Mouse (Mus musculus) stomach, postnatal 0 days (tissue): ENCODE data around the gene Gm11733. TPM values are rescaled to one million over a fixed set of nuclear protein-coding genes. Genes with fewer than 3 reads are reported as not detected.
A peak's percentile ranks its signal among the peaks of the same experiment; 100 is the strongest.
"Not testable (repeated sequence)": the region's sequence is repeated elsewhere in the genome, so short reads cannot be mapped to it uniquely, and the experiment has no call there.

ENCODE experiments used
- ATAC-seq: fragments of 200-750 bp; cut with Nextera tagmentation; 2 replicates; pipeline ENCODE4 v1.8.0; 2017; ENCODE audit not compliant: low FRiP score, low TSS enrichment
- DNase-seq: peaks from one replicate; pipeline ENCODE4 v3.0.0-alpha.2; 2016; ENCODE audit warnings: low spot score
- H3K27ac ChIP-seq: fragments of 300-500 bp; sonication (generic); replicated peaks from 2 replicates; pipeline ENCODE4 v1.5.1; 2014; ENCODE audit warnings: mild to moderate bottlenecking, control low read depth
- H3K27me3 ChIP-seq: fragments of 300-500 bp; sonication (generic); 2 replicates; pipeline ENCODE4 v1.6.1; 2014; ENCODE audit warnings: low read length; ENCODE audit not compliant: control insufficient read depth, insufficient read depth
- H3K36me3 ChIP-seq: fragments of 300-500 bp; sonication (generic); 2 replicates; pipeline ENCODE4 v1.6.1; 2014; ENCODE audit warnings: low read length, mixed read lengths; ENCODE audit not compliant: control insufficient read depth, insufficient read depth
- H3K4me1 ChIP-seq: fragments of 300-500 bp; sonication (generic); replicated peaks from 2 replicates; pipeline ENCODE4 v1.6.1; 2014; ENCODE audit warnings: antibody characterized with exemption; ENCODE audit not compliant: control insufficient read depth, insufficient read depth
- H3K4me2 ChIP-seq: fragments of 300-500 bp; sonication (generic); replicated peaks from 2 replicates; pipeline ENCODE4 v1.6.1; 2014; ENCODE audit warnings: low read depth, mild to moderate bottlenecking, control low read depth, moderate library complexity
- H3K4me3 ChIP-seq: fragments of 300-500 bp; sonication (generic); 2 replicates; pipeline ENCODE4 v1.5.1; 2014; ENCODE audit warnings: low read depth, low read length, control low read depth
- H3K9ac ChIP-seq: fragments of 300-500 bp; sonication (generic); 2 replicates; pipeline ENCODE4 v1.6.1; 2014; ENCODE audit warnings: mild to moderate bottlenecking, low read length, control low read depth, mixed read lengths
- H3K9me3 ChIP-seq: fragments of 300-500 bp; sonication (generic); 2 replicates; pipeline ENCODE4 v1.6.1; 2016; ENCODE audit warnings: low read length; ENCODE audit not compliant: control insufficient read depth
- CTCF ChIP-seq: IDR thresholded peaks from 2 replicates; pipeline ENCODE4 v1.5.1; 2016; ENCODE audit warnings: antibody characterized with exemption, low read depth, mild to moderate bottlenecking, moderate library complexity
- EP300 ChIP-seq: optimal IDR thresholded peaks from 2 replicates; pipeline ENCODE3; 2016; ENCODE audit warnings: antibody characterized with exemption
- WGBS: fragments of 180-500 bp; shearing (Covaris S2); extraction: QIAGEN DNeasy Blood & Tissue Kit; methylation state at CpG from one replicate; pipeline ENCODE4 v1.1.7; 2014; 5-methylcytosine and 5-hydroxymethylcytosine counted together
- polyA plus RNA-seq: library from polyadenylated mRNA; unstranded; fragments of >200 nt; fragmentation: Nextera tagmentation; extraction: Ambion mirVana; gene quantifications from 2 replicates; pipeline ENCODE4 v1.2.1, GENCODE M21; 2015

Gm11733 gene
- polyA plus RNA-seq, 1 experiment from 2014 or later = not detected

DNA sequence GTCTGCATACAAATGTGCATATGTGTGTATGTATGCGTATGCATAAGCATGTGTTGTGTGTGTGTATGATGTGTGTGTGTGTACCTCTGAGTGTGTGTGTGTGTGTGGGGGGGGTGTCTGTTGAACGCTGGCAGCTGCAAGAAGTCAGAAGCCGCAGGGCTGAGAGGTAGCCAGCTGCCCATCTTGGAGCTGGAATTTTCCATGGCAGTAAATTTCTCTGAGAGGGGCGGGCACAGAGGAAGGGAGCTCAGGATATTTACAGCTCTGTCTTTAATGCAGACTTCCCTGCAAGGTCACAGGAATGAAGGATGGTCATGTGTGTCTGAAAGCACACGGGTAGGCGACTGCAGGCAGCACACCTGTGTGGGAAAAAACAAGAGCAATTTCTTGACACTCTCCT, 38.5 kb upstream of the Gm11733 start:
- Histone ChIP-seq H3K9ac (no peak overlapping the region), H3K27ac (no peak overlapping the region), H3K4me3 (no peak overlapping the region), H3K4me1 (no peaks in the 10 kb centered on the region), H3K9me3 (no peaks in the 10 kb centered on the region), H3K27me3 (no peaks in the 10 kb centered on the region), H3K4me2 (no peak overlapping the region), H3K36me3 (no peaks in the 10 kb centered on the region)
- 0 out of 2 replicates have a peak, but pooled peaks have one; percentile 12 for ATAC-seq
- no peak for TF ChIP-seq EP300
- no peak for TF ChIP-seq CTCF
- no peak for DNase-seq
- WGBS = 46% methylated on average over 6 of the region's 6 CpGs

DNA sequence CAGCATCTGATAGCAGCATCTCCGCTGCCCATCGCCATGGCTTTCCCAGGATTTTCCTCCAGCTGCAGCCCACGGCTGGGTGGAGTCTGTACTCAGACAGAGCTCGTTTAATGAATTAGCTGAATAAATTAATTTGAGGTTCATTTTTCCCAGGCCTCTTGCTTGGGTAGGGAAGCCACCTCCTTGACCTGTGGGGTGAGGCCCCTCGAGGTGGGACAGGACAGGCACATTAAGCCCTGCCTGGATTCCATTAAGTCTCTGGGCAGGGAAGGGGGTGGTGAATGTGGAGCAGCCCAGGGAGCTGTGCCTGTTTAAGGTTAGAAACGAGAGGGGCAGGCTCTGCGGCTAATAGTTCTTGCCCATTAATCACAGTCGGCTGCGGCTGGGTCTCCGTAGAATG, 30.1 kb upstream of the Gm11733 start:
- ATAC-seq (no peak), DNase-seq (no peak)
- 27% methylated on average over 10 of the region's 10 CpGs for WGBS
- TF ChIP-seq EP300 (no peak), CTCF (no peak)
- no peak overlapping the region for H3K4me2 ChIP-seq
- no peaks in the 10 kb centered on the region for H3K9me3 ChIP-seq
- no peaks in the 10 kb centered on the region for H3K27me3 ChIP-seq
- H3K4me3 ChIP-seq = no peak overlapping the region
- H3K36me3 ChIP-seq = no peaks in the 10 kb centered on the region
- no peak overlapping the region for H3K27ac ChIP-seq
- no peaks in the 10 kb centered on the region for H3K4me1 ChIP-seq
- H3K9ac ChIP-seq = no peak overlapping the region

DNA sequence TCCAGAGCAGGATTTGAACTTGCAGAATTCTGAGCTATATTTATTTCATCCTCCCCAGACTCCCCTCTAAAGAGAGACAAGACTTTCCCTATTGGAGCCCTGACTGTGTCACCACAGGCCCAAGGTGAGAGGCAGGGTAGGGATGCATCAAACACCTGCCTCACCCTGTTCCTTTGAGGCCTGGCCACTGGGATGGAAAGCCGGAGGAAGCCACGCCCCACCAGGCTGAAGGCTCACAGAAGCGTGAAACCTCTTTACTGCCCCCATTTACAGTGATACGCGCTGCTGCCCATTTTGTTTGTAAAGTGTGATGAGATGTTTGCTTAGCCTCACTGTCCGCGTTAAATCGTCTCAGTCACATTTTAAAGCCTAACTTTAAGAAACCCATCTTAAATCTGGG, 25.0 kb upstream of the Gm11733 start:
- Histone ChIP-seq H3K4me1 (no peaks in the 10 kb centered on the region), H3K27me3 (no peaks in the 10 kb centered on the region; the same call in 1 of the 2 replicates), H3K4me3 (no peak overlapping the region), H3K9me3 (no peaks in the 10 kb centered on the region), H3K27ac (no peak overlapping the region), H3K9ac (no peak overlapping the region), H3K4me2 (no peak overlapping the region), H3K36me3 (no peaks in the 10 kb centered on the region)
- TF ChIP-seq CTCF (no peak), EP300 (no peak)
- ATAC-seq = no peak
- 12% methylated on average over 8 of the region's 8 CpGs for WGBS
- DNase-seq = no peak

DNA sequence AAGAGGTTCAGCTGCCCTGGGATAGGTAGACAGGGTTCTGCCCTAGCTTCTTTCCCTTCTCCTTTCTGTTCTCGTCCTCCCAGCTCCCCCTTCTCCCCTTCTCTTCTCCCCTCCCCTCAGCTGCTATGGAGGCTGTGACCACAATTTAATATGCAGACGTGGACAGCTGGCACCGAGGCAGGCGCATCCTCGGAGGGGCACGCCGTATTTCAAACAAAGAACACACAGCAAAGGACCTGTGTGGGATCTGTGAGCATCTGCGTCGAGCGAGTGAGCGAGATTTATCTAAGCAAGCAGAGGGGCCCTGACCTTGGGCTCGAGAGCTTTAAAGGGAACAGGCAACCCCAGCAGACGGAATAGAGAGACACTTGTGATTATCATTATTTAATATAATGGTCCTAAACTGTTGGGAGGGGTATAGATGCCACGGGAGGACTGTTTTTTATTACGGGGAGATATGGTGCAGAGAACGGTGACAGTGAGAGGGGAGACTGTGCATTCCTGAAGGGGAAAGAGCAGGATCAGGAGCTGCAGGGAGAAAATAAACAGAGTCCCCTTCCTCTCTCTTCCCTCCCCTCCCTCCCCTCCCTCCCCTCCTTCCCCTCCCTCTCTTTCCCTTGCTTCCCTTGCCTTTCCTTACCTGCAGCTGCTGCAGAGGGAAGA, 21.8 kb upstream of the Gm11733 start:
- H3K9me3 ChIP-seq = no peaks in the 10 kb centered on the region
- H3K4me1 ChIP-seq = no peaks in the 10 kb centered on the region
- TF ChIP-seq CTCF (no peak), EP300 (no peak)
- no peak overlapping the region for H3K4me3 ChIP-seq
- H3K4me2 ChIP-seq = no peak overlapping the region
- DNase-seq (no peak), ATAC-seq (no peak)
- H3K9ac ChIP-seq = no peak overlapping the region
- no peak overlapping the region for H3K27ac ChIP-seq
- no peaks in the 10 kb centered on the region for H3K36me3 ChIP-seq
- no peaks in the 10 kb centered on the region; the same call in 1 of the 2 replicates for H3K27me3 ChIP-seq
- 17% methylated on average over 16 of the region's 16 CpGs for WGBS

DNA sequence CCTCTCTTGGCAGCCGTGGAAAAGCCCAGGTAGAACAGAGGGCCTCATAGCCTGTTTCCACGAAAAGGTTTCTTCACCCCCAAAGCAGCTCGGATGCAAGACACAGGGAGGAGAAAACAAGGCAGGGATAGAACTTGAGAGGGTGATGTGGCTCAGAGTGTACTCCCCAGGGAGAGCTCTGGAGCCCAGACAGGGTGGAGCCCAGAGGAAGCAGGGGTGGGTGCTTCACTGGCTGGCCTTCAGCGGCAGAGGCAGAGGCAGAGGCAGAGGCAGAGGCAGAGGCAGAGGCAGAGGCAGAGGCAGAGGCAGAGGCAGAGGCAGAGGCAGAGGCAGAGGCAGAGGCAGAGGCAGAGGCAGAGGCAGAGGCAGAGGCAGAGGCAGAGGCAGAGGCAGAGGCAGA, 20.8 kb upstream of the Gm11733 start:
- H3K9me3 ChIP-seq, H3K4me3 ChIP-seq, DNase-seq, H3K27me3 ChIP-seq, H3K4me1 ChIP-seq, H3K4me2 ChIP-seq, H3K27ac ChIP-seq, H3K36me3 ChIP-seq, ATAC-seq, H3K9ac ChIP-seq: not testable (repeated sequence)
- 70% methylated on average over 4 of the region's 4 CpGs for WGBS

DNA sequence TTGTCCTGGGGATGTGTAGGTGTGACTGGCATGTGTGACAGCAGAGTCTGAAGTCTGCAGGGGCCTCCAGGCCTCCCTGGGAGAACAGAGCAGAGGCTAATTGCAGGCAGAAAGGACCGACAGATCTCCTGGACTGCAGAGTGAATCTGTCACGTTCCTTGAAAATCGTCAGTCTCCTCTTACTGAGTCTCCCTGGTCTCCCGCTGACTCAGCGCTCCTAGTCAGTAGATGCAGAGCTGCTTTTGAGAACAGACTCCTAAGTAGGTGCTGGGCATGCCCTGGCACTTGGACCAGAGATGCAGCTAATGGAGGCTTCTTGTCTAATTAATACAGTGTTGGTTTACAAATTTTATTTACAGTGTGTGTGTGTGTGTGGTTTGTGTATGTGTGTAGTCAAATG, 17.9 kb upstream of the Gm11733 start:
- Histone ChIP-seq H3K9ac (no peak overlapping the region), H3K4me2 (no peak overlapping the region), H3K4me1 (no peaks in the 10 kb centered on the region), H3K9me3 (no peaks in the 10 kb centered on the region), H3K27ac (no peak overlapping the region), H3K4me3 (no peak overlapping the region), H3K27me3 (no peaks in the 10 kb centered on the region; the same call in 1 of the 2 replicates), H3K36me3 (no peaks in the 10 kb centered on the region)
- WGBS = 58% methylated on average over 5 of the region's 5 CpGs
- TF ChIP-seq EP300 (no peak), CTCF (no peak)
- no peak for ATAC-seq
- DNase-seq = no peak
